Mouse (Mus musculus): Measurements from ENCODE around the gene Osgep.
"Not testable (repeated sequence)": the region's sequence is repeated elsewhere in the genome, so short reads cannot be mapped to it uniquely, and the experiment has no call there.

Gene Osgep

GRCm38 (mm10) chr14:50924281-50925064, at the start of gene Osgep, which contains the start of gene Apex1:
Osgep (minus strand) TSS chr14:50924893.
Apex1 (plus strand) TSS chr14:50924968.
- DNase-seq (ENCODE audit: low spot score), result peak; percentile 98

GRCm38 (mm10) chr14:50973700-50974099, 49.0 kb upstream of the Osgep start:
- no peak for DNase-seq (ENCODE audit: low spot score)

- DNase-seq (ENCODE audit: low spot score), result not testable (repeated sequence)
Observed at GRCm38 (mm10) chr14:50973054-50973453, 48.4 kb upstream of the Osgep start.

- no peak for DNase-seq (ENCODE audit: low spot score)
Observed at GRCm38 (mm10) chr14:50970822-50971221, 46.1 kb upstream of the Osgep start.

GRCm38 (mm10) chr14:50969558-50970544, 45.2 kb upstream of the Osgep start:
- no peak for DNase-seq (ENCODE audit: low spot score)

GRCm38 (mm10) chr14:50969041-50969440, 44.3 kb upstream of the Osgep start:
- no peak for DNase-seq (ENCODE audit: low spot score)

- DNase-seq (ENCODE audit: low spot score), result no peak
Observed at GRCm38 (mm10) chr14:50968216-50968980, 43.7 kb upstream of the Osgep start.

- not testable (repeated sequence) for DNase-seq (ENCODE audit: low spot score)
Observed at GRCm38 (mm10) chr14:50958289-50958995, 33.7 kb upstream of the Osgep start.

GRCm38 (mm10) chr14:50957146-50957545, 32.5 kb upstream of the Osgep start:
- peak; percentile 59 for DNase-seq (ENCODE audit: low spot score)

GRCm38 (mm10) chr14:50956724-50957123, 32.0 kb upstream of the Osgep start:
- not testable (repeated sequence) for DNase-seq (ENCODE audit: low spot score)

GRCm38 (mm10) chr14:50955942-50956508, 31.3 kb upstream of the Osgep start, which contains the start of gene Pnp2:
Pnp2 (plus strand) TSS chr14:50955992.
- not testable (repeated sequence) for DNase-seq (ENCODE audit: low spot score)

GRCm38 (mm10) chr14:50955487-50955886, 30.8 kb upstream of the Osgep start:
- DNase-seq (ENCODE audit: low spot score), result no peak

GRCm38 (mm10) chr14:50945526-50945925, 20.8 kb upstream of the Osgep start:
- DNase-seq (ENCODE audit: low spot score), result peak; percentile 58

- DNase-seq (ENCODE audit: low spot score), result not testable (repeated sequence)
Observed at GRCm38 (mm10) chr14:50945081-50945480, 20.4 kb upstream of the Osgep start.

- not testable (repeated sequence) for DNase-seq (ENCODE audit: low spot score)
Observed at GRCm38 (mm10) chr14:50944668-50945033, 20.0 kb upstream of the Osgep start.

- DNase-seq (ENCODE audit: low spot score), result peak; percentile 96
Observed at GRCm38 (mm10) chr14:50943932-50944667, 19.4 kb upstream of the Osgep start, which contains the start of gene Gm49342. Gm49342 (plus strand) TSS chr14:50944517.

GRCm38 (mm10) chr14:50938940-50939339, 14.2 kb upstream of the Osgep start:
- DNase-seq (ENCODE audit: low spot score), result no peak

- DNase-seq (ENCODE audit: low spot score), result no peak
Observed at GRCm38 (mm10) chr14:50938119-50938908, 13.6 kb upstream of the Osgep start.

- DNase-seq (ENCODE audit: low spot score), result no peak
Observed at GRCm38 (mm10) chr14:50936649-50937048, 12.0 kb upstream of the Osgep start.

Data from yolk sac, embryonic 10.5 days (tissue).